Mouse (Mus musculus) liver, adult 2 months (tissue): ENCODE measurements at regions not wholly inside any gene's neighbourhood (a gene's known extent, or its start where the extent isn't known, plus 50 kb on each side); places are given as distances from the start of the nearest gene placed in this dataset.

ENCODE experiments used
- CTCF ChIP-seq: fragments of 200-500 bp; IDR thresholded peaks from 2 replicates; pipeline ENCODE4 v1.5.1; 2011; ENCODE audit warnings: low read depth, low read length, control low read depth
- POLR2A ChIP-seq: fragments of 200-500 bp; IDR thresholded peaks from 2 replicates; pipeline ENCODE4 v1.6.1; 2011; ENCODE audit warnings: low read length, control low read depth; ENCODE audit not compliant: insufficient read depth; ENCODE audit errors: extremely low read depth

DNA sequence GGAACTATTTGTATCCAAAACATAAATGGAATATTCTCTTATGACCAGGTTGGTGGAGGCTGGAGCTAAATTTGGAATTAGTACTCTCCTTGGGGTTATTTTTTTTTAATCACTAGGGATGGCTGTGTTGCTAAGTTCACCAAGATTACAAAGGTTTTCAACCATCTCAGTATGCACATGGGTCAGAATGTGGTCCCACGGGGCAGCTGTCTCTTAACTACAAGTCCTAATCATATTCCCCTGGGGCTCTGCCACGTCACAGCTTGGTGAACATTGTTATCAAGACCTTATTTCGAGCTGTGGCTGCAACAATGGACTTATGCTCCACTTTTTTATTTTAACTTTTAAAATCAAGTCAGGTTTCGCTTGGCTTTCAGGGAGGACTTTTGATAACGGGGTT is 92.8 kb downstream of the Dio2 start:
- no peak for TF ChIP-seq POLR2A
- TF ChIP-seq CTCF, result no peak
